Mouse (Mus musculus): ENCODE data around the gene Slc35c2.

Slc35c2 gene

GRCm38 (mm10) chr2:165314197-165314596 lies 26.5 kb upstream of the Slc35c2 start:
- CTCF ChIA-PET: no interaction called here

- CTCF ChIA-PET: no interaction called here
Measured at GRCm38 (mm10) chr2:165312381-165312780, 24.7 kb upstream of the Slc35c2 start.

GRCm38 (mm10) chr2:165311577-165311976 lies 23.9 kb upstream of the Slc35c2 start:
- CTCF ChIA-PET: no interaction called here

GRCm38 (mm10) chr2:165310818-165311425 lies 23.3 kb upstream of the Slc35c2 start:
- CTCF ChIA-PET: no interaction called here

- CTCF ChIA-PET: no interaction called here
Measured at GRCm38 (mm10) chr2:165307801-165308200, 20.1 kb upstream of the Slc35c2 start.

- CTCF ChIA-PET: no interaction called here
Measured at GRCm38 (mm10) chr2:165305438-165305837, 17.8 kb upstream of the Slc35c2 start.

- CTCF ChIA-PET: no interaction called here
Measured at GRCm38 (mm10) chr2:165304819-165305218, 17.1 kb upstream of the Slc35c2 start.

- CTCF ChIA-PET: no interaction called here
Measured at GRCm38 (mm10) chr2:165303354-165304012, 15.8 kb upstream of the Slc35c2 start.

- CTCF ChIA-PET: no interaction called here
Measured at GRCm38 (mm10) chr2:165301409-165301808, 13.7 kb upstream of the Slc35c2 start.

GRCm38 (mm10) chr2:165300885-165301284 lies 13.2 kb upstream of the Slc35c2 start:
- CTCF ChIA-PET: no interaction called here

GRCm38 (mm10) chr2:165300424-165300823 lies 12.8 kb upstream of the Slc35c2 start:
- CTCF ChIA-PET: interaction anchor here (0.6 kb wide), 1 partner anchor 75 kb away, joined by 3 read pairs; no protein-coding TSS in a partner anchor

GRCm38 (mm10) chr2:165297429-165297828 lies 9.8 kb upstream of the Slc35c2 start:
- CTCF ChIA-PET: no interaction called here

GRCm38 (mm10) chr2:165296571-165296970 lies 8.9 kb upstream of the Slc35c2 start:
- CTCF ChIA-PET: no interaction called here

GRCm38 (mm10) chr2:165288315-165289031 lies 804 bp upstream of the Slc35c2 start:
- CTCF ChIA-PET: interaction anchor here (1.8 kb wide), 1 partner anchor 32 kb away, joined by 4 read pairs; no protein-coding TSS in a partner anchor

- CTCF ChIA-PET: interaction anchor here (0.6 to 1.8 kb wide), 2 partner anchors 34 to 37 kb away, joined by 4 to 5 read pairs; no protein-coding TSS in a partner anchor
Measured at GRCm38 (mm10) chr2:165286361-165287201, 1.1 kb downstream of the Slc35c2 start.

GRCm38 (mm10) chr2:165285621-165286020 lies 2.0 kb downstream of the Slc35c2 start:
- CTCF ChIA-PET: interaction anchor here (0.6 kb wide), 1 partner anchor 38 kb away, joined by 5 read pairs; no protein-coding TSS in a partner anchor

- CTCF ChIA-PET: no interaction called here
Measured at GRCm38 (mm10) chr2:165285034-165285433, 2.6 kb downstream of the Slc35c2 start.

GRCm38 (mm10) chr2:165284377-165284776 lies 3.3 kb downstream of the Slc35c2 start:
- CTCF ChIA-PET: no interaction called here

GRCm38 (mm10) chr2:165283644-165284043 lies 4.0 kb downstream of the Slc35c2 start:
- CTCF ChIA-PET: no interaction called here

GRCm38 (mm10) chr2:165281779-165282311 lies 5.8 kb downstream of the Slc35c2 start:
- CTCF ChIA-PET: no interaction called here

GRCm38 (mm10) chr2:165279351-165279750 lies 8.3 kb downstream of the Slc35c2 start:
- CTCF ChIA-PET: no interaction called here
